ENCODE assay signal across 10 mouse cellular contexts in the genomic region with DNA sequence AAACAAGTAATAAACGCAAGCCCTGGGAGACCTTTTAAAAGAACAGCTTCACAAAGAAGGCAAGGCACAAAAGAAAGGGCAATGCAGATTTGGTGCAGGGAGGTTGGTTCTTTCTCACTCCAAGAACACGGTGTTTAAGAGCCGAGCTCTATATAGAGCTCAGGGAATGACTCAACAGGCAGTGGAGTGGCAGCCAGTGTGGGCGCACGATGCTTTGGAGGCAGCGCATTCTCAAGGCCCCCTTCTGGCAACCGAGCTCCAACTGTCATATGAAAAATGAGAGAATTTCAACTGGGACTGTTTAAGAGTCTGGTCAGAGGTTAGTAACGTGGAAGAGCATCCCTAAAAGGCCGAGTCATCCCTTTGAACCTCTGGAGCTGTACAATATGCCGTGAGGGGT.
DNase-seq lines count a peak whose midpoint lies in the region; ATAC-seq lines count a peak whose summit lies in the region.
"Had no signal": no experiment of that assay in that cellular context is flagged by ENCODE, and none has a peak within 500 bp of the region (broad histone marks: within the 10 kb centered on the region; RNA-seq: fewer than 3 reads in every experiment).

No protein-coding gene starts in this region.

- 18% methylated on average over 10 of the region's 10 CpGs for WGBS in midbrain, embryonic 16.5 days

- DNase-seq in embryo, embryonic 10.5 days (ENCODE audit: low spot score) = peak; percentile 24
- DNase-seq in embryo, embryonic 11 days = no peak
- peak; percentile 41 for DNase-seq in adrenal gland, adult 18-20 months (ENCODE audit: low spot score in 2 of 2)
- peak; percentile 47 for DNase-seq in induced T-regulatory cell, adult 2 months (ENCODE audit: low read depth)
- no peak for DNase-seq in urinary bladder, adult 18-20 months (ENCODE audit: low spot score in 2 of 2)
- no peak for DNase-seq in cerebellum, adult 11-12 months
- no peak for DNase-seq in cerebellum, adult 9-11 months

- no peaks in the 10 kb centered on the region for H3K36me3 ChIP-seq in midbrain, embryonic 16.5 days (ENCODE audit: control insufficient read depth, insufficient read depth, low read length)
- H3K36me3 ChIP-seq: hindbrain, embryonic 15.5 days had no signal

- peaks cover 27% of the 10 kb centered on the region for H3K4me1 ChIP-seq in midbrain, embryonic 16.5 days (ENCODE audit: control insufficient read depth, insufficient read depth, low read length)

- H3K4me3 ChIP-seq in midbrain, embryonic 16.5 days (ENCODE audit: low read depth, low read length) = no peak overlapping the region
- H3K4me3 ChIP-seq: hindbrain, embryonic 15.5 days had no signal

- H3K27me3 ChIP-seq in midbrain, embryonic 16.5 days (ENCODE audit: control insufficient read depth, insufficient read depth, low read depth, low read length) = no peaks in the 10 kb centered on the region
- H3K27me3 ChIP-seq: CH12.LX; hindbrain, embryonic 15.5 days had no signal

- no peak overlapping the region for H3K4me2 ChIP-seq in midbrain, embryonic 16.5 days (ENCODE audit: low read length)
- H3K4me2 ChIP-seq: hindbrain, embryonic 15.5 days had no signal

- no peak for ATAC-seq in midbrain, embryonic 16.5 days

- 0 out of 2 replicates have a peak overlapping the region, but pooled peaks have one; percentile 11 for H3K27ac ChIP-seq in midbrain, embryonic 16.5 days (ENCODE audit: low read length)
- H3K27ac ChIP-seq: hindbrain, embryonic 15.5 days had no signal

- no peaks in the 10 kb centered on the region for H3K9me3 ChIP-seq in midbrain, embryonic 16.5 days (replicated peaks; ENCODE audit: control insufficient read depth, low read length, poor library complexity, severe bottlenecking)
- H3K9me3 ChIP-seq: hindbrain, embryonic 15.5 days had no signal

- no peak overlapping the region for H3K9ac ChIP-seq in midbrain, embryonic 16.5 days (ENCODE audit: low read depth, low read length)
- H3K9ac ChIP-seq: hindbrain, embryonic 15.5 days had no signal

Comparison
In these comparisons a context has a peak if more than half of its experiments do, and no peak if none do; other contexts are left out.
1. DNase-seq: peak in embryo, embryonic 10.5 days (single experiment), adrenal gland, adult 18-20 months (2 of 2) and induced T-regulatory cell, adult 2 months (single experiment); none in embryo, embryonic 11 days (single experiment), urinary bladder, adult 18-20 months (0 of 2), cerebellum, adult 11-12 months (single experiment) and cerebellum, adult 9-11 months (single experiment).